Mouse (Mus musculus): Measurements from ENCODE around the gene Iqcd. TPM values are rescaled to one million over a fixed set of nuclear protein-coding genes. Genes with fewer than 3 reads are reported as not detected.

The Iqcd gene
- polyA plus RNA-seq, 1 experiment, result 2.1 TPM

DNA sequence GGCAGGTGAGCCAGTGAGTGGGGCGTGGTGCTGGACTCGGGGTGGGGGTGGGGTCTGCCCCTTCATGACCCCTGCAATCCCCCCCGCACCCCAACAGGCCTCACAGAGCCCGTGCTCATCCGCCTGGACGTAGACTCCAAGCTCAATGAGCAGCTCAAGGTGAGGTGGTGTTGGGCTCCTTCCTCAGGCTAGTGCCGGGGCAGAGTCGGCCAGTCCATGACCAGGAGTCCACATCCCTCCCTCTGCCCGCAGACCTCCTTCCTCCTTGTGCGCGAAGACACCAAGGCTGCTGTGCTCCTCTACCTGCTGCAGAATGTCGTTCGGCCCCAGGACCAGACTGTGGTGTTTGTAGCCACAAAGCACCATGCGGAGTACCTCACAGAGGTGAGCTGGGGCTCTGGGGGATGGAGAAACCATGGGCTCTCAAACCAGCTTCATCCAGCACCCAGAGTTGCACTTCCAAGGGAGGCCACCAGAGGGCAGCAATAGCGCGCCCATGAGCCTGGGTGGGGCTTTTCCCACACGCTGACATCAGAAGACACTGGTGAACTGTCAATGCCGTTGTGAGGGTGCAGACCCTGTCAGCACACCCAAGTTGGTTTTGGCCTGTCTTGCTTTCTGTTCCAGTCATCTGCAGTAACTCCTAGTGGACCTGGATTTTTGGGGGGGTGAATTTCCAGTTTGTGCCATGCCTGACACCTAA lies 31.7 kb downstream of the Iqcd start:
- TF ChIP-seq CTCF (conservative IDR thresholded peaks at IDR 0.05; ENCODE audit: insufficient read depth, insufficient read length, low read depth, low read length), result peak; percentile 93
- no peak for TF ChIP-seq POLR2A (IDR thresholded peaks at IDR 0.05; ENCODE audit: low read depth, low read length)
- Histone ChIP-seq H3K27me3 (replicated peaks; ENCODE audit: control insufficient read depth, insufficient read depth, low read length) (no peaks in the 10 kb centered on the region), H3K36me3 (ENCODE audit: control insufficient read depth, insufficient read depth, low read length) (peaks cover 2% of the 10 kb centered on the region), H3K4me1 (ENCODE audit: control insufficient read depth, insufficient read depth, low read length) (0 out of 2 replicates have a peak, but pooled peaks cover 3% of the 10 kb centered on the region), H3K4me3 (ENCODE audit: insufficient read depth, low read depth, low read length) (no peak overlapping the region), H3K27ac (ENCODE audit: insufficient read depth, low read depth, low read length) (peak overlapping the region; percentile 22; the same call in 1 of the 2 replicates)
- peak; percentile 80 for DNase-seq
- WGBS, result 68% methylated on average over 18 of the region's 18 CpGs

DNA sequence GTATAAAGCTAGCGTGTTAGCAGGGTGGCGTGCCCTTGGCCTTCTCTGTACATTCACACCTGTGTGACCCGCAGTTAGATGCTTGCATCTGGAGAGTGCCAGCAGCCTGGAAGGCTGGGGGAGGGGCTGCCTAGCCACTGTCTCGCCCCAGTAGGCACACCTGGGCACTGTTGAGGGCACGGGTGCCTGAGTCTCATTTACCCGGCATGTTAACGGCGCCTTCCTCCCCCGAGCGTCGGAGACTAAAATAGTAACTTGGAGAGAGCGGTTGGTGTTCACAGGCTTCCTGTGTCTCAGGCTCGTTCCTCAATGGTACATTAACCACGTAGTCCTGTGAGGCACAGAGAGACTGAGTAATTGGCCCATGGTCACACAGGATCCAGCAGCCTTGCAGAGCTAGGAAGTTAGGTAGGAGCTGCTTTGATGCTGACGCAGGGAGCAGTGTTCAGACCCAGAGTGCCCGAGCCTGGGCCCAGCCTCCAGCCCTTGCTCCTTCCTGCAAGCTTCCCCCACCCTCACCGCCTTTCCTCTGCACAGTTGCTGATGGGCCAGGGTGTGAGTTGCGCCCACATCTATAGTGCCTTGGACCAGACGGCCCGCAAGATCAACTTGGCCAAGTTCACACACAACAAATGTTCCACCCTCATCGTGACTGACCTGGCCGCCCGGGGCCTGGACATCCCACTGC lies 32.4 kb downstream of the Iqcd start:
- TF ChIP-seq CTCF (conservative IDR thresholded peaks at IDR 0.05; ENCODE audit: insufficient read depth, insufficient read length, low read depth, low read length), result no peak
- TF ChIP-seq POLR2A (IDR thresholded peaks at IDR 0.05; ENCODE audit: low read depth, low read length), result no peak
- DNase-seq, result peak; percentile 73
- H3K27ac ChIP-seq (ENCODE audit: insufficient read depth, low read depth, low read length), result peak overlapping the region; percentile 29; the same call in 1 of the 2 replicates
- no peaks in the 10 kb centered on the region for H3K27me3 ChIP-seq (replicated peaks; ENCODE audit: control insufficient read depth, insufficient read depth, low read length)
- 64% methylated on average over 23 of the region's 23 CpGs for WGBS
- H3K36me3 ChIP-seq (ENCODE audit: control insufficient read depth, insufficient read depth, low read length), result peaks cover 2% of the 10 kb centered on the region
- H3K4me1 ChIP-seq (ENCODE audit: control insufficient read depth, insufficient read depth, low read length), result 0 out of 2 replicates have a peak, but pooled peaks cover 3% of the 10 kb centered on the region
- no peak overlapping the region for H3K4me3 ChIP-seq (ENCODE audit: insufficient read depth, low read depth, low read length)

DNA sequence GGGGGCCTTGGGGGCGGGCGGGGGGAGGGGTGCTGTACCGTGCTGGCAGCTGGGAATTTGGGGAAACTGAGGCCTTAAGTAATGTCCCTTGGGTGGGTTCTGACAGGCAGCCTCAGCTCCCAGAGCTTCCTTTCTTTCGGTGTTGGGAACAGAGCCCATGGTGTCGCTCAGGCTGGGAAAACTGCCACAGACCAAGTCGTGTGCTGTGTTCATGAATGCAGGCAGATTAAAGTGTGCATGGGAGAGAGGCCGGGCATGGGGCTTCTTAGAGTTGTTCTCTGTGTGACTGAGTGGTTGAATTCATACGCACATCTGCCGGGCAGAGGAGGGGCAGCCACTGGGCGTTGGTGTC lies 33.0 kb downstream of the Iqcd start:
- H3K27ac ChIP-seq (ENCODE audit: insufficient read depth, low read depth, low read length), result peak overlapping the region; percentile 41; the same call in 1 of the 2 replicates
- no peak overlapping the region for H3K4me3 ChIP-seq (ENCODE audit: insufficient read depth, low read depth, low read length)
- 0 out of 2 replicates have a peak, but pooled peaks cover 3% of the 10 kb centered on the region for H3K4me1 ChIP-seq (ENCODE audit: control insufficient read depth, insufficient read depth, low read length)
- no peaks in the 10 kb centered on the region for H3K27me3 ChIP-seq (replicated peaks; ENCODE audit: control insufficient read depth, insufficient read depth, low read length)
- WGBS, result 81% methylated on average over 10 of the region's 10 CpGs
- DNase-seq, result no peak
- TF ChIP-seq POLR2A (IDR thresholded peaks at IDR 0.05; ENCODE audit: low read depth, low read length) (no peak), CTCF (conservative IDR thresholded peaks at IDR 0.05; ENCODE audit: insufficient read depth, insufficient read length, low read depth, low read length) (no peak)
- H3K36me3 ChIP-seq (ENCODE audit: control insufficient read depth, insufficient read depth, low read length), result peaks cover 2% of the 10 kb centered on the region

DNA sequence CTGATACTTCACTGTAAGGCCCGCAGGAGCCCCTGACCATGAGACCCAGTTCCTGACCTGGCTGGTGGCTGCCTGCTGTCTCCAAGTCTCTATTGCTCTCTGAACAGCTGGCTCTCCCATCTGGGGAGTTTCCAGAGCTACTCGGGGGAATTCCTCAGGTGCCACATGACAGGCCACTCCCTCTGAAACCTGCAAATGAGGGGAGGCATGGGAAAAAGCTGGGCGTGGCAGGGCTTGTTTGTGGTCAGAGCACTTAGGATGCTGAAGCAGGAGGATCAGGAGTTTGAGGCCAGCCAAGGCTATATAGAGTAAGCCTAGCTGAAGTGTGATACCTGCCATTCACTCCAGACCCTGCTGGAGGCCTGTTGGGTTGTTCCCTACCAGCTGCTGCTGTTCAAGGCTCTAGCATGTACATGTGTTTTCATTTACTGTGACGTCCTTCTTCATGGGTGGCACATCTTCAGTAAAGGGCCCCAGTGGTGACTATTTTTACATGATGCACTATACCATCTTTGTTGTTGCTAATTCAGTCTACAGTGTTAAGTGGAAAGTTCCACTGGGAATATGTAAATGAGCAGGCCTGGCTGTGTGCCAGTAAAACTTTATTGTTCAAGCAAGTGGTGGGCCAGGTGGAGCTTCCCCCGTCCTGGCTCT lies 33.5 kb downstream of the Iqcd start:
- peak; percentile 58 for DNase-seq

DNA sequence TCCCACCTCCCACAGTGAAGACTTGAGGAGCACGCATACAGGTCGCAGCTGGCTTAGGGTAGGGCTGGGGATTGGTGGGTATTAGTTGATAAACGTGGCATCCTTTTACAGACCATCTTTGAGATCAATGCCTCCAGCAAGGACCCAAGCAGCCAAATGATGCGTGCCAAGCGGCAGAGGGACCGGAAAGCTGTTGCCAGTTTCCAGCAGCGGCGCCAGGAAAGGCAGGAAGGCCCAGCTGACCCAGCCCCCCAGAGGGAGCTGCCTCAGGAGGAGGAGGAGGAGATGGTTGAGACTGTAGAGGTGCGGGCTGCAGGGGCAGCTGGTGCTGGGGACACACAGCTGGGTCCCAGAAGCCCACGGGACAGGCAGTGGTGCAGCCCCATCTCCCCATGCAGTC lies 35.6 kb downstream of the Iqcd start:
- H3K36me3 ChIP-seq (ENCODE audit: control insufficient read depth, insufficient read depth, low read length), result peaks cover 2% of the 10 kb centered on the region
- H3K4me1 ChIP-seq (ENCODE audit: control insufficient read depth, insufficient read depth, low read length), result 0 out of 2 replicates have a peak, but pooled peaks cover 3% of the 10 kb centered on the region
- WGBS, result 87% methylated on average over 10 of the region's 10 CpGs

More for the DNA sequence above, 33.5 kb downstream of the Iqcd start:
- Histone ChIP-seq H3K36me3 (ENCODE audit: control insufficient read depth, insufficient read depth, low read length) (peaks cover 2% of the 10 kb centered on the region), H3K4me3 (ENCODE audit: insufficient read depth, low read depth, low read length) (no peak overlapping the region), H3K27me3 (replicated peaks; ENCODE audit: control insufficient read depth, insufficient read depth, low read length) (no peaks in the 10 kb centered on the region), H3K4me1 (ENCODE audit: control insufficient read depth, insufficient read depth, low read length) (0 out of 2 replicates have a peak, but pooled peaks cover 3% of the 10 kb centered on the region), H3K27ac (ENCODE audit: insufficient read depth, low read depth, low read length) (peak overlapping the region; percentile 41; the same call in 1 of the 2 replicates)
- WGBS, result 57% methylated on average over 5 of the region's 5 CpGs
- TF ChIP-seq POLR2A (IDR thresholded peaks at IDR 0.05; ENCODE audit: low read depth, low read length) (no peak), CTCF (conservative IDR thresholded peaks at IDR 0.05; ENCODE audit: insufficient read depth, insufficient read length, low read depth, low read length) (no peak)

DNA sequence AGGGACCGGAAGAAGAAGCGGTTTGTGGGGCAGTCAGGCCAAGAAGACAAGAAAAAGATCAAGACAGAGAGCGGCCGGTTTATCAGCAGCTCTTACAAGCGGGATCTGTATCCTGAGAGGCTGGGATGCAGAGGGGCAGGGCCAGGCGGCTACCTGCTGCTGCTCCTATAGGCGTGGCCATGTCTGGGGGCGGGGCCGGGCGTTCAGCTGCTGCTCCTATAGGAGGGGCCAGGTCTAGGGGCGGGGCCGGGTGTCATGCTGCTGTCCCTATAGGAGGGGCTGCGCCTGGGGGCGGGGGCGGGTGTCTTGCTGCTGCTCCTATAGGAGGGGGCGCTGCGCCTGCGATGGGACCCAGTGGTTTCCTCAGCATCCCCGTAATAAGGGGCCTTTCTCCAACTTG lies 37.6 kb downstream of the Iqcd start:
- DNase-seq, result no peak
- Histone ChIP-seq H3K36me3 (ENCODE audit: control insufficient read depth, insufficient read depth, low read length) (peaks cover 2% of the 10 kb centered on the region; the same call in 1 of the 2 replicates), H3K4me3 (ENCODE audit: insufficient read depth, low read depth, low read length) (no peak overlapping the region), H3K27me3 (replicated peaks; ENCODE audit: control insufficient read depth, insufficient read depth, low read length) (no peaks in the 10 kb centered on the region), H3K27ac (ENCODE audit: insufficient read depth, low read depth, low read length) (no peak overlapping the region), H3K4me1 (ENCODE audit: control insufficient read depth, insufficient read depth, low read length) (0 out of 2 replicates have a peak, but pooled peaks cover 3% of the 10 kb centered on the region)
- 70% methylated on average over 18 of the region's 19 CpGs for WGBS
- TF ChIP-seq POLR2A (IDR thresholded peaks at IDR 0.05; ENCODE audit: low read depth, low read length), result no peak

More for the DNA sequence above, 35.6 kb downstream of the Iqcd start:
- H3K27ac ChIP-seq (ENCODE audit: insufficient read depth, low read depth, low read length), result no peak overlapping the region
- no peaks in the 10 kb centered on the region for H3K27me3 ChIP-seq (replicated peaks; ENCODE audit: control insufficient read depth, insufficient read depth, low read length)
- no peak for TF ChIP-seq CTCF (conservative IDR thresholded peaks at IDR 0.05; ENCODE audit: insufficient read depth, insufficient read length, low read depth, low read length)
- TF ChIP-seq POLR2A (IDR thresholded peaks at IDR 0.05; ENCODE audit: low read depth, low read length), result no peak
- no peak for DNase-seq
- H3K4me3 ChIP-seq (ENCODE audit: insufficient read depth, low read depth, low read length), result no peak overlapping the region
